Mouse (Mus musculus) retina, embryonic 14.5 days (tissue): ENCODE measurements around the gene Gm28230.

ENCODE experiments used
- DNase-seq: peaks from one replicate; pipeline ENCODE4 v3.0.0-alpha.2; 2015; ENCODE audit warnings: low spot score

Gm28230 gene

GRCm38 (mm10) chr2:74691022-74691951 lies 35.2 kb upstream of the Gm28230 start, which contains the start of gene Hoxd10:
Gene Hoxd10 (plus strand): TSS chr2:74691924.
- DNase-seq = peak; percentile 75

- no peak for DNase-seq
These were observed 34.3 kb upstream of the Gm28230 start for GRCm38 (mm10) chr2:74691995-74692807.

DNA sequence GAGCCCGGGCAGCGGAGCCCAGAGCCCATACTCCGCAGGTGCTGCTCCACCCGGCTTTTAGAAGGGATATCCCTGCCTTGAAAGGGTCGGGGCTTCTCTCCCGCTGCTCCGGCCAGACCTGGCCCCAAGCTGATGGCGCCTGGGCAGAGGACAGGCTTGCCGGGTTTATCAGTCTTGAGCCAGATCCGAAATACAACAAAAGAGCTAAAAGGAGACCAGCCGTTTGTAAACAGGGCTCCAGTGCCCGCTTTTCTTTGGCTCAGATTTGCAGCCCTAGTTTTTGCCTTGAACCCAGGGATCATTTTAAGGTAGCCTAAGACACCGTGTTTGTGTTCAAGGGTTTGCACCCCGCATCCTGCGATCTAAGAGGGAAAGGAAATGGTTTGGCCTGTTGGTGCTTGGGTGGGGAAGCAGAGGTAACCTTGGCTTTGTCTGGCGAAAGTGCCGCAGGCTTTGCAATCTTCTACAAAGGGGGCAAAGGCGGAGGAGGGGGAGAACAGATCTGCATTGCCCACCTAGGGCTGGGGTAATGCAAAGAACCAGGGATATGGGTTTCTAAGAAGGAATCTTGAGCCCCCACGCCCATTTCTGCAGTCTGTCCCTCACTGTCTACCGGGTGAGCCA lies 33.6 kb upstream of the Gm28230 start:
- no peak for DNase-seq

DNA sequence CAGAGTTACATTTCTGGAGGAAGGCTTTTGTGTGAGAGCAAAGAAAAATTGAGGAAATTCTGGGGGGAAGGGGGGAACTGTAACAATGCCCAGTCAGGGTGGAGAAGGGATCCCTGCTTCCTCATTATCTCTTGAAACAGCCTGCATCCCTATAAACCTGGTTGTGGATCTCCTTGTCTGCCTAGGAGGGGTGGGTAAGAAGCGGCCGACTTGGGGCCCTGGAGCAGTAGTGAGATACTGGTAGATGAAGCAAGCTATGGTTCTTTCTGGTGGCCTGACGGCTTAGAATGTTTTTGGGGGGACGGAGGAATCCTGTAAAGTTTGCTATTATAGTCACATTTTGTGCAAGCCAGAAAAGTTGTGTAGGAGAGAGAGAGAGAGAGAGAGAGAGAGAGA lies 33.1 kb upstream of the Gm28230 start:
- DNase-seq = no peak

DNA sequence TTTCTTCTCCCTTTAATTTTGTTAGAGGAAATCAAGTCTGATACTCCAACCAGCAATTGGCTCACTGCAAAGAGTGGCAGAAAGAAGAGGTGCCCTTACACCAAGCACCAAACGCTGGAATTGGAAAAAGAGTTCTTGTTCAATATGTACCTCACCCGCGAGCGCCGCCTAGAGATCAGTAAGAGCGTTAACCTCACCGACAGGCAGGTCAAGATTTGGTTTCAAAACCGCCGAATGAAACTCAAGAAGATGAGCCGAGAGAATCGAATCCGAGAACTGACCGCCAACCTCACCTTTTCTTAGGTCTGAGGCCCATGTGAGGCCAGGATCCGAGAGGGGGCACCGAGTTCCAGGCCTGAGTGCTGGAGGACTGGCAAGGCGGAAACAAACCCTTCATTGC lies 32.5 kb upstream of the Gm28230 start:
- DNase-seq = peak; percentile 71

DNA sequence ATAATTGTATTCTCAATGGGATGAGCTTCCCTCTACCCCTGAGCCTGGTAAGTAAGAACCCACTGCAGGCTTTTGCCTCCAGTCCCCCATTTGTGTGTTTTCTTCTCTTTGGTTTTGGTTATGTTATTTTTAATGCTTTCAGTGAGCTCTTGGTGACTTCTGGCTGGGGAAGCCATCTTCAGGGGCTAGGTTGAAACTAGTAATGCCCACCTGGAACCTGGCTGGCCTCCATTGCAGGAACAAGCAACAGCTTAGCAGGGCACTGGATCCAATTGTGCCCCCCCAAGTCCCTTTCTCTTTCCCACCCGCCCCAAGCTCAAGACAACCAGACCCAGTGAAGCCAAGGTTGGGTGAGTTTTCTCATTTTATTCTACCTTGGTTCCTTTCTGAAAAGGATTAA lies 31.1 kb upstream of the Gm28230 start:
- no peak for DNase-seq

GRCm38 (mm10) chr2:74695813-74696430 lies 30.6 kb upstream of the Gm28230 start:
- no peak for DNase-seq

DNA sequence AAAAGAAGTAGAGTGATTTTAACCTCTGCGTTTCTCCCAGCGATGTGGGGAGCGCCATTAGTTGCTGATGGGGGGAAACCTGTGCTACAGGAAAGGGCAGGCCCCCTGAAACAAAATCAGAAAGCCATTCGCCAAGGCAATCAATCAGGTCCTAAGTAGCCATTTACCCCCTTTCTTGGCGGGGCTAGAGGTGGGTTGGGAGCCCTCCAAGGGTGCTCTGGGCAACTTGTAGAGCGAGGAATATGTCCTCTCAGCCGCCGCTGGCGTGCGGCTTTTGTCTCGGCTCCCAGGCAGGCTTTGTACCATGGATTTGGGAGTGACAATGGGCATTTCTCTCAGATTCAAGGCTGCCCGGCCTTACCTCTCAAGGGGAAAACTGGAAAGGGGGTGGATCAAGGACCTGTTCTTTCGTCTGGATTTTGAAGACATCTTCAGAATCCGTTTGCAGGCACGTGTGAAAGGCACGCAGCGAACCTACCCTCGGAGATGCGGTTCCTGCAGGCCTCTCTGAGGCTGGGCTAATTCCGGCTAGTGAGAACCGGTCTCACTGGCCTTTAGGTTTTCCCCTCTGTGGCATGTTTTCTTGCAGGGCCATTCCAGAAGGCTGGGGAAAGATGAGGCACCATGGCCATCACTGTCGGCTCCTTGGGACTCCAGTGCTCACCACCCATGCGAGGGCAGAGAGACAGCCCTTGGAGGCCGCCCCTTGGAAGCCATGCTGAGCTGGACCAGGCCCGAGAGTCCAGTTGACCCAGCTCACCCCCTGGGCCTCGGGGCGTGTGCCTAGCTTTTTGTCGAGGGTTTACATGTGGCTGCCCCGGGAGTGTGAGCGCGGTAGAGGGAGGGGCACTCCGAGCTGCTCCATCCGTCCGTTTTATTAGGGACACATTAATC lies 29.8 kb upstream of the Gm28230 start:
- DNase-seq = no peak

DNA sequence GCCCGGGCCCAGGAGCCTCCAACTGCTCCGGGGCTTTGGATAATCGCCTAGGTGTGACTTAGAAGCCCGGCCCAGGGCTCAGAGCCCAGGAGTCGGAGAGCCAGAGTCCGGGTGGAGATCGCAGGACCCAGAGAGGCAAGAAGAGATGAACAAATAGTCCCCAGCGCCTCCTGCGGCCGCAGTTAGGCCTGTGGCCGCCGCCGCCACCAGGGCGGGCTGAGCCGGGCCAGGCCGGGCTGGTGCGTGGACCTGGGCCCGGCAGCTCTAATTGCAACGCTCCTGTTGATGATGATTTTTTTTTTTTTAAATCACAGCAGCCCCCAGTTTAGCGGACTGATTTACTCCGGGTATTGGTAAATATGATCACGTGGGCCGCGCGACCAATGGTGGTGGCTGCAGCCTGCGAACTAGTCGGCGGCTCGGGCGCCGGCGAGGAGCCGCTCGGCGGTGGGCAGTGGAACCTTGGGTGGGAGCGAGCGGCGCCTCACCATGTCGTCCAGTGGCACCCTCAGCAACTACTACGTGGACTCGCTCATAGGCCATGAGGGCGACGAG lies 28.9 kb upstream of the Gm28230 start, which contains the start of gene Hoxd9:
Hoxd9 (plus strand) TSS at position 161 of the 555 bp plus-strand sequence.
- peak; percentile 70 for DNase-seq

GRCm38 (mm10) chr2:74698201-74699052 lies 28.1 kb upstream of the Gm28230 start:
- no peak for DNase-seq

DNA sequence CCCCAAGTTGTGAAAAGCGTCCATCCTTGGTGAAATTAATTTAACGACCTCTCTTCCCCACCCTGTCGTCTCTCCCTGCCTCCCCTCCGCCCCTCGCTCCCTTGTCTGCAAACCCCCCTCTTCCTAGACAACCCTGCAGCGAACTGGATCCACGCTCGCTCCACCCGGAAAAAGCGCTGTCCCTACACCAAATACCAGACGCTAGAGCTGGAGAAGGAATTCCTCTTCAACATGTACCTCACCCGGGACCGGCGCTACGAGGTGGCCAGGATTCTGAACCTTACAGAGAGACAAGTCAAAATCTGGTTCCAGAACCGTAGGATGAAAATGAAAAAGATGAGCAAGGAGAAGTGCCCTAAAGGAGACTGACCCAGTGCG lies 27.5 kb upstream of the Gm28230 start:
- DNase-seq = no peak

GRCm38 (mm10) chr2:74699664-74700545 lies 26.6 kb upstream of the Gm28230 start:
- DNase-seq = no peak

DNA sequence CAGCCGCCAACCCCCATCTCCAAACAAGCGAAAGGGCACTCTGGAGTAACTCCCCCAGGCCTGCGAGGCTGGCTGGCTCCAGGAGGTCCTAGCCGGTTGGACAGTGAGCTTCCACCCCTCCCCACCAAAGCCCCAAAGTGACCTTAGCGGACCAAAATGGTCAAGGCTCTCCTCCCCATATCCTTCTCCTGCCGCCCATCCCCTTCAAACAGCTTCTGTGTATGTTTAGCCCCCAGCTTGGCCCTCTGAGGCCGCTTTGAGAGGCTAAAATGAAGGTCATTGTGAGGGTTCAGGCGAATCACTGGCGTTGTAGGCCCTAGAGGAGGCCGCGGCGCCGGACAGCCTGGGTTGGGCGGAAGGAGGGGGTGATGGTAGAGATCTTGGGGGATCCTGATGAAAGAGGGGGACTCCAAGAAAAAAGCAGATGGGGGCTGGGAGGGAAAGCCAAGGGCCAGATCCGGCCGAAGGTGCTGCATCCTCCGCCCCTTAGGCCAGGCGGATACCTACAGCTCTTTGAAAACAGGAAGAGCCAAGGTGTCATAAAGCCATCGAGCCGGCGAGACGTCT lies 25.9 kb upstream of the Gm28230 start:
- DNase-seq = no peak

GRCm38 (mm10) chr2:74701949-74702819 lies 24.3 kb upstream of the Gm28230 start:
- peak; percentile 92 for DNase-seq

DNA sequence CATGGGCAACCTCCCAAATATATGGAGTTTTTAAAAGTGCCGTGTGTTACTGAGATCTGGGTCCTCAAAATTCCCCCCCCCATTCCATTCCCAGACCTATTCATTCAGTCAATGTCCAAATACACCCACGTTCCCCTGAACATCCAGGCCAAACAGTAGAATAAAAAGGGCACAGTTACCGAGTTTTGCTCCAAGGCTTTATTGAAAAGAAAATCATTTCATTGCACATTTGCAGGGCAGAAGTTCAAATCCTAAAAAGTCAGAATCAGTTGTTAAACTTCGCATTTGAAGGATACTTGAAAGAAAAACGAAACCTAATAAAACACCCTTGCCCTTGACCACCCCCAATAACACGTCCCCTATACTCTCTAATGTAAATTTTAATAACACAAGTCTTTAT lies 23.7 kb upstream of the Gm28230 start:
- DNase-seq = no peak

DNA sequence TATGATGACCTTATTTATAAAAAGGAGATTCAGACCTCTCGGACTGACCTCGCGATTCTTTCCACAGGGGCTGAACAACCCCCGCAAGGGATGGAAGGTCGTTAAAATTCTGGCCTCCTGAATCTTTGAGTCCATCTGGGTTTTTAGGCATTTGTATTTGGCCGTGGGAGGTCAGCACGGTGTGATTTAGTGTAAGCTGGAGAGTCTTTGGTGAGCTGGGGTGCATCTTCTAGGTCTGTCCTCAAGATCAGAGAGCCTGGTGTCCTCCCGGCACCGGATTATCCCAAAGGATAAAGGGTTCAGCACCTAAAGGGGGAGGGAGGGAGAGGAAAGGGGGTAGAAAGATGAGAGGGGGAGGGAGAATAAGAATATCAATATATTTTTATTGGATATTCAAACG lies 23.2 kb upstream of the Gm28230 start:
- DNase-seq = no peak

DNA sequence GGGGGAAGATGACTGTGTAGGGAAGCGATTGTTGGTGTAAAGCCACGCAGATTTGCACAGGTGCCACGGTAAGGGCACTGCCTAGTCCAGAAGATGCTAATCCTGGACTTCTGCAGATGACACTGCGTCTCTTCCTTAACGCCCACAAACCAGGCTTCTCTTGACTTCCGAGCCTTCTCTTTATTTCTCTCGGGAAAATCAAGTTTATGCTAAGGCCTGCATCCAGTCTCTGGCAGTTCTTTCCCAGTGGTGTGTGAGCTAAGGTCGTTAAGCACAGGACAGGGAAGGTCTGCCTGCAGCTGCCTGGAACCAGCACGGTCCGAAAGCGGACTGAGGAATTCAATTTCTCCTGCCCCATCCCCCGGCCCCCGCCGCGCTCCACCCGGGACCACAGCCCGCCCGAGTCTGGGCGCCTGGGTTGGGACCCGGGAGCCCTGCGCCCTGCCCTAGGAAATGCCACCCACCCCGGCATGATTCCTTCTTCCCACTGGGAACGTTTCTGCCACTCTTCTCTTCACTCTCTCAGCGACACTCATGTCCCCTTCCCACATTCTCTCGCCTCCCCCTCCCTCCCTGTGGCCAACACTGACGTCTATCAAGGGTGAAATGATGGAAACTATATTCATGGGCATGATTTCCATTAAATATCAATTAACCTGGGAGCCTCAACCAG lies 22.7 kb upstream of the Gm28230 start:
- DNase-seq = no peak
